Mouse (Mus musculus) hindbrain, embryonic 11.5 days (tissue): ENCODE measurements around the gene Otud4. TPM values are rescaled to one million over a fixed set of nuclear protein-coding genes. Genes with fewer than 3 reads are reported as not detected.
"Not testable (repeated sequence)": the region's sequence is repeated elsewhere in the genome, so short reads cannot be mapped to it uniquely, and the experiment has no call there.

Experiments
- ATAC-seq: fragments of 200-750 bp; cut with Nextera tagmentation; 2 replicates; pipeline ENCODE4 v1.8.0; 2017; ENCODE audit warnings: mild to moderate bottlenecking, moderate TSS enrichment, moderate library complexity; ENCODE audit not compliant: low FRiP score
- DNase-seq: peaks from one replicate; pipeline ENCODE4 v3.0.0-alpha.2; 2015; ENCODE audit warnings: low spot score
- H3K27ac ChIP-seq: fragments of 300-500 bp; sonication (generic); 2 replicates; pipeline ENCODE4 v1.5.1; 2014; ENCODE audit warnings: mild to moderate bottlenecking, low read depth, low read length
- H3K27me3 ChIP-seq: fragments of 300-500 bp; sonication (generic); 2 replicates; pipeline ENCODE4 v1.6.1; 2014; ENCODE audit warnings: mild to moderate bottlenecking, low read length, moderate library complexity, mixed read lengths; ENCODE audit not compliant: control insufficient read depth, insufficient read depth
- H3K36me3 ChIP-seq: fragments of 300-500 bp; sonication (generic); 2 replicates; pipeline ENCODE4 v1.6.1; 2014; ENCODE audit warnings: mild to moderate bottlenecking, low read length, moderate library complexity, mixed read lengths; ENCODE audit not compliant: control insufficient read depth, insufficient read depth
- H3K4me1 ChIP-seq: fragments of 300-500 bp; sonication (generic); replicated peaks from 2 replicates; pipeline ENCODE4 v1.6.1; 2014; ENCODE audit warnings: low read length, mixed read lengths; ENCODE audit not compliant: control insufficient read depth, insufficient read depth
- H3K4me2 ChIP-seq: fragments of 300-500 bp; sonication (generic); replicated peaks from 2 replicates; pipeline ENCODE4 v1.6.1; 2014; ENCODE audit warnings: mild to moderate bottlenecking, low read depth, low read length
- H3K4me3 ChIP-seq: fragments of 300-500 bp; sonication (generic); 2 replicates; pipeline ENCODE4 v1.5.1; 2014; ENCODE audit warnings: low read depth, low read length
- H3K9ac ChIP-seq: fragments of 300-500 bp; sonication (generic); 2 replicates; pipeline ENCODE4 v1.6.1; 2014; ENCODE audit warnings: low read depth, low read length
- H3K9me3 ChIP-seq: fragments of 300-500 bp; sonication (generic); 2 replicates; pipeline ENCODE4 v1.6.1; 2016; ENCODE audit warnings: low read length; ENCODE audit not compliant: control insufficient read depth
- WGBS: fragments of 180-500 bp; shearing (Covaris S2); extraction: QIAGEN DNeasy Blood & Tissue Kit; methylation state at CpG from one replicate; pipeline ENCODE4 v1.1.7; 2014; 5-methylcytosine and 5-hydroxymethylcytosine counted together
- polyA plus RNA-seq: library from polyadenylated mRNA; unstranded; fragments of >200 nt; fragmentation: Nextera tagmentation; extraction: Ambion mirVana; gene quantifications from 2 replicates; pipeline ENCODE4 v1.2.1, GENCODE M21; 2014

Otud4 gene
- polyA plus RNA-seq = 22.8 and 24.3 TPM in 2 replicates

DNA sequence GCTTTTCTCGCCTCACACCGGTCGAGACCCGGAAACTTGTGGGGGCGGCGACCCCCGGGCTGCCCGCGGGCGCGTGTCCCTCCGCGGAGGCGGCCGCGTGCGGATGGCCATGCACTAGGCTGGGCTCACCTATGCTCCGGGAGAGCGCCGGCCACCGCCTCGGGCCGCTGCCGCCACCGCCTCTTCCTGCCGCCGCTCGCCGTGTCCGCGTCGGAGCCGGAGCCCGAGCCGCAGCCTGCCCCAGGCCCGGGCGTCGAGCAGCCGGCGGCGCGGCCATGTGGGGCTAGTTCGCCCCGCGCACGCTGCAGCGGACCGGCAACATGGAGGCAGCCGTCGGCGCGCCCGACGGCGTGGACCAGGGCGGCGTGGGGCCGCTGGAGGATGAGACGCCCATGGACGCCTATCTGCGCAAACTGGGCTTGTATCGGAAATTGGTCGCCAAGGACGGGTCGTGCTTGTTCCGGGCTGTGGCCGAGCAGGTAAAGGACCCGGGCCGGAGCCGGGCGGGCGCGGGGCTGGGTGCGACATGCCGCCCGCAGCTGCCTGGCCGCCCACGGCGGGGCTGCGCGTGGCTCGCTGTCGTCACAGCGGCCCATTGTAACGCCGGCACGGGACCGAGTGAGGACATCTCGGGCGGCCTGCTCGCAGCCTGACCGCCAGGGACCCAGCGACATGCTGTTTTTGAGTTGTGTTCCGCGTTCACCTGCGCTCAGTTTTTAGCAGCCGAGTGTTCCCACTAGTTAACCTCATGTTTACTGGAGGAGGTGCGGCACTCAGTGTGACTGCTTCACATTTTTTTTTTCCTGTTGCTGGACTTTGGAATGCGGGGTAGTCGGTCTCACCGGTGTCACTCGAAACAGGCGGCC lies at the start of gene Otud4:
Gene Otud4 (plus strand): TSS at position 33 of the 866 bp plus-strand sequence.
- ATAC-seq (peak; percentile 79), DNase-seq (peak; percentile 72)
- H3K9me3 ChIP-seq = no peaks in the 10 kb centered on the region
- no peaks in the 10 kb centered on the region for H3K27me3 ChIP-seq
- H3K4me1 ChIP-seq = no peaks in the 10 kb centered on the region; the same call in 1 of the 2 replicates
- peak within 1 kb of the TSS; percentile 91 for H3K4me3 ChIP-seq
- peak within 1 kb of the TSS; percentile 85 for H3K9ac ChIP-seq
- WGBS = under 1% methylated on average over 91 of the region's 103 CpGs
- no peaks in the 10 kb centered on the region for H3K36me3 ChIP-seq
- peak within 1 kb of the TSS; percentile 95 for H3K27ac ChIP-seq
- H3K4me2 ChIP-seq = peak within 1 kb of the TSS; percentile 74

DNA sequence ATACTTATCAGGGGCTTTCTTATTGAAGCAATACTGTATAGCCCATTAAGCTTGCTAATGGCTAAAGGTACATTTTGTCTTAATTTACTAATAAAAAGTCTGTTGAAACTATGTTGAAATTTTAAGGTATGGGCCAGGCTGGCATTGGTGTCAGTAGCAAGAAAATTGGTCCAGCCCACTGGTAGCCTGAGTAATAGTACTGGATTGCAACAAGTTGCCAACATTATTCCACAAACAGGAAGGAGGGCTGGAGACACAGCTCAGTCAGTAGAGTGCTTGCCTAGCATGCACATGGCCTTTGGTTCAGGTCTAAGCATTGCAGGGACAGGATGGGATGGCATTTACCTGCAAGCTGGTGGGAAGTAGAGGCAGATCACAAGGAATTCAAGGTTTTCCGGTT lies 38.5 kb upstream of the Otud4 start:
- no peaks in the 10 kb centered on the region for H3K9me3 ChIP-seq
- no peaks in the 10 kb centered on the region for H3K27me3 ChIP-seq
- H3K4me1 ChIP-seq = no peaks in the 10 kb centered on the region
- H3K27ac ChIP-seq = no peak overlapping the region
- ATAC-seq (no peak), DNase-seq (no peak)
- H3K4me2 ChIP-seq = no peak overlapping the region
- H3K36me3 ChIP-seq = no peaks in the 10 kb centered on the region
- H3K4me3 ChIP-seq = no peak overlapping the region
- whole genome bisulfite sequencing = 89% methylated on average over 1 of the region's 1 CpGs
- no peak overlapping the region for H3K9ac ChIP-seq

DNA sequence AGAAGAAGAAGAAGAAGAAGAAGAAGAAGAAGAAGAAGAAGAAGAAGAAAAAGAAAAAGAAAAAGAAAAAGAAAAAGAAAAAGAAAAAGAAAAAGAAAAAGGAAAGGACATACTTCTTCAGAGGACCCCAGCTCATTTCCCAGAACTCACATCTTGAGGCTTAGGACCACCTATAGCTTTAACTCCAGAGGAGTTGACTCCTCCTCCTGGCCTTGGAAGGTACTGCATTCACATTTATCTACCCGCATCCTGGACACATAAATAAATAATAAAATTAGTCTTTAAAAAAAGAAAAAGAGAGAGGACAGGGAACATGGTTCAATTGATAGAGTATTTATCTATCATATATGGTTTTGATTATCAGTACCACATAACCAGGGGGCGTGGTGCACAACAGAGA lies 36.2 kb upstream of the Otud4 start:
- H3K27me3 ChIP-seq, H3K9ac ChIP-seq, H3K9me3 ChIP-seq, H3K36me3 ChIP-seq, H3K27ac ChIP-seq, H3K4me3 ChIP-seq, ATAC-seq, H3K4me2 ChIP-seq, H3K4me1 ChIP-seq: not testable (repeated sequence)
- peak; percentile 67 for DNase-seq
- 40% methylated on average over 2 of the region's 2 CpGs for WGBS

DNA sequence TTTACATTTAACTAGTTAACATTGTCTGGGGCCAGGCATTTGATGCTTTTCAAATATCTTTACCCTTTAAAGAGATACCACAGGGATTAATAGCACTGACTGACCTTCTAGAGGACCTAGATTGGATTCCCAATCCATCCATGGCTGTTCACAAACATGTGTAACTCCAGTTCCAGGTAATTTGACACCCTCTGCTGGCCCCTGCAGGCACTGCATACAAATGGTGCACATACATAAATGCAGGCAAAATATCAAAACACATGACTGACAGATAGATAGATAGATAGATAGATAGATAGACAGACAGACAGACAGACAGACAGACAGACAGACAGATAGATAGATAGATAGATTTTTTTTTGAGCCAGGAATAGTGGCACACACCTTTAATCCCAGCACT lies 33.2 kb upstream of the Otud4 start:
- ATAC-seq = no peak
- no peaks in the 10 kb centered on the region for H3K9me3 ChIP-seq
- no peaks in the 10 kb centered on the region for H3K36me3 ChIP-seq
- H3K27me3 ChIP-seq = no peaks in the 10 kb centered on the region
- H3K27ac ChIP-seq = no peak overlapping the region
- no peak overlapping the region for H3K4me3 ChIP-seq
- H3K4me1 ChIP-seq = no peaks in the 10 kb centered on the region
- no peak overlapping the region for H3K9ac ChIP-seq
- no peak overlapping the region for H3K4me2 ChIP-seq
- peak; percentile 19 for DNase-seq

DNA sequence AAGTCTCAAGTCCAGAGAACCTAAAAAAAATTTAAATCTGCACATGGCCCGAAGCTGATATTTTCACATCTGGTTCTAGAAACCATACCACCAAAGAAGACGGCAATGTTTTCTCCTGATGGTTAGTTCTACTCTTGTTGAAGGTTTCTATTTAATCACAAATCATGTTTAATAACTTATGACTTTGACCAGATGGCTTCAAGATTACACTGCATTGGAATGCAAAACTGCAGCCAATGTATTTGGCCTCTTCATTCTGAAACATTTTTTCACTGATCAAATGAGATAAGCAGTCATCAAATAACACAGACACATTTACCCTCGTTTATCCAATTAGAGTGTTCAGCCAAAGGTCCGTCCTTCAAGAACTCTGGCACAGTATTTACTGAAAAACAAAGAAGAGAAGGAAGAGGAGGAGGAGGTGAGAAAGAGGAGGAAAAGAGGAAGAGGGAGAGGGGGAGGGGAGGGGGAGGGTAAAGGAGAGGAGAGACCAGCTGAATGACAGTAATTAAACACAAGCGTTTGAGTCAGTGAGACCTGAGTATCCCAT lies 32.6 kb upstream of the Otud4 start:
- Histone ChIP-seq H3K9me3 (no peaks in the 10 kb centered on the region), H3K27ac (no peak overlapping the region), H3K4me2 (no peak overlapping the region), H3K9ac (no peak overlapping the region), H3K4me1 (no peaks in the 10 kb centered on the region), H3K4me3 (no peak overlapping the region), H3K36me3 (no peaks in the 10 kb centered on the region), H3K27me3 (no peaks in the 10 kb centered on the region)
- ATAC-seq = no peak
- 85% methylated on average over 5 of the region's 5 CpGs for WGBS
- no peak for DNase-seq

DNA sequence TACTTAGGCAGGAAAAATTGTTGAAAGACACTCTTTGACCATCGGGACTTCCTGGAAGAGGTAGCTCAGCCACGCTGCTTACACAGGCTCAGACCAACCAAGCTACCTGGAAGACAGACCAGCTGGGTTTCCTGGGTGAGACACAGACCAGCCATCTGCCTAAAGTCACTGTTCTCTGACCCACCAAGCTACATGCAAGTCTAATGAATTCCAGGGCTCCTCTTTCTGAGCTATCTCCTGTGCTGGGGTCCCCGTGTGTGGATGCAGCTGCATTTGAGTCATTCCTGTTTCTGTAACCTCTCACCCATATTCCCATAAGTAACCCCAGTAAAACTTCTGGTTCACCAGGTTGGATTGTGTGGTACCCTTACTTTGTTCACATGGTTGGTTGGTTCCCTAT lies 30.7 kb upstream of the Otud4 start:
- Histone ChIP-seq H3K4me1 (no peaks in the 10 kb centered on the region), H3K4me3 (no peak overlapping the region), H3K9ac (no peak overlapping the region), H3K27me3 (no peaks in the 10 kb centered on the region), H3K36me3 (no peaks in the 10 kb centered on the region), H3K27ac (no peak overlapping the region), H3K4me2 (no peak overlapping the region), H3K9me3 (no peaks in the 10 kb centered on the region)
- DNase-seq (no peak), ATAC-seq (no peak)
- 86% methylated on average over 3 of the region's 3 CpGs for WGBS

DNA sequence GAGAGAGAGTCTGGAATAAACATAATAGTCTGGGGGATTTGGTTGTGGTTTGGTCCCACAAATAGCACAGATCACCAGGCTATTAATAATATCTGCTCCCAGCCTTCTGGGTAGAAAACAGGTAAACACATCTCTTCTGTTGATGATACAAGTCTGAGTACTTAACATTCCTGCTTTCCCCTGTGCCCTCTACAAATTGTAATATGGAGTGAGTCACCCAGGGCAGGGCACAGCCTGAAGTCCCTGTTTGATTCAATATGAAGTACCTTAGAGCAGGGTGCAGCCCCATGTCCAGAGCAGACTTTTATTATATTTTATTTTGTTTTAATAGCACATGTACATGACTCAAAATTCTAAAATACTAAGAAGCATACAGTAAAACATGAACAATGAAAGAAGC lies 29.1 kb upstream of the Otud4 start:
- DNase-seq = no peak
- ATAC-seq = no peak

DNA sequence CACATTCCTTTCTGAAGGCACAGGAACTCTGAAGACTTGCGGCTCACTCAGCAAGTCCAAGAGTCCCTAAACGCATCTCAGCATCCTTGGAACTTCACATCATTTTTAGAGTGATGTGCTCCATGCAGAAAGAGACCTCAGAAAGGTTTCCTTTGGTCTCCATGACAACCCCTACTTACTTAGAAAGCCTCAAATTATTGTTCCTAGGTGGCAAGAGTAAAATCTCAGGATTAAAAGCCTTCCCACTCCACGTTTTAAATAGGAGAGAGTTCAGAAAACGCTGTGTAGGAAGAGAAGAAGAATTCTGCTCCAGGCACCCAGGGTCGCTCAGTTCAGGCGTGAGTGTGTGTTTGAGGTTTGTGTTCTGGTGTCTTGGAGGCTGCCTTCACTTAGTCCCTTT lies 27.1 kb upstream of the Otud4 start:
- Histone ChIP-seq H3K4me1 (no peaks in the 10 kb centered on the region), H3K27ac (no peak overlapping the region), H3K4me3 (no peak overlapping the region), H3K36me3 (no peaks in the 10 kb centered on the region), H3K27me3 (no peaks in the 10 kb centered on the region), H3K9ac (no peak overlapping the region), H3K4me2 (no peak overlapping the region), H3K9me3 (no peaks in the 10 kb centered on the region)
- DNase-seq = no peak
- no peak for ATAC-seq
- WGBS = 78% methylated on average over 6 of the region's 6 CpGs

More for the DNA sequence above, 29.1 kb upstream of the Otud4 start:
- Histone ChIP-seq H3K4me2 (no peak overlapping the region), H3K27me3 (no peaks in the 10 kb centered on the region), H3K27ac (no peak overlapping the region), H3K4me3 (no peak overlapping the region), H3K36me3 (no peaks in the 10 kb centered on the region), H3K9ac (no peak overlapping the region), H3K4me1 (no peaks in the 10 kb centered on the region), H3K9me3 (no peaks in the 10 kb centered on the region)

DNA sequence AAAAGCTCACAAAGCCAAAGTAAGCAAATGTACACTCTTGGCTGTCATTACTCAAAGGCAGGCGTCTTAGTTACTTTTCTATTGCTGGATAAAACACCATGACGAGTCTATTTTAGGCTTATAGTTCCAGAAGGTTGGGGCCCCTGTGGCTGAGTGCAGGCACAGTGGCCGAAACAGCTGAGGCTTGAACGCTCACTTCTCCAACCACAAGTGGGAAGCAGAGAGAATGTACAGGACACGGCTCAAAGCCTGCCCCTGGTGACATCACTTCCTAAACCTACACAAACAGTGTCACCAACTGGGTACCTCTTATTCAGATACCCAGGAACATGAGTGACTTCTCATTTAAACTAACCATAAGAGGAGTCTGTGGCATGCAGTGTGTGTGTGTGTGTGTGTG lies 26.5 kb upstream of the Otud4 start:
- Histone ChIP-seq H3K4me1 (no peaks in the 10 kb centered on the region), H3K4me3 (no peak overlapping the region), H3K36me3 (no peaks in the 10 kb centered on the region), H3K4me2 (no peak overlapping the region), H3K9me3 (no peaks in the 10 kb centered on the region), H3K27me3 (no peaks in the 10 kb centered on the region), H3K27ac (no peak overlapping the region), H3K9ac (no peak overlapping the region)
- no peak for ATAC-seq
- WGBS = 64% methylated on average over 5 of the region's 5 CpGs
- DNase-seq = no peak
